Mouse (Mus musculus) lung, adult 2 months (tissue): ENCODE measurements around the gene Miga1.

Source experiments
- CTCF ChIP-seq: fragments of 200-500 bp; IDR thresholded peaks from 2 replicates; pipeline ENCODE4 v1.5.1; 2011; ENCODE audit warnings: mild to moderate bottlenecking, low read length, control low read depth; ENCODE audit not compliant: insufficient read depth
- POLR2A ChIP-seq: fragments of 200-500 bp; IDR thresholded peaks from 2 replicates; pipeline ENCODE4 v1.6.1; 2011; ENCODE audit warnings: low read depth, mild to moderate bottlenecking, control low read depth, low read length, borderline replicate concordance; ENCODE audit errors: extremely low read depth

- TF ChIP-seq CTCF: no peak
- TF ChIP-seq POLR2A: no peak
Observed at GRCm38 (mm10) chr3:152305971-152306370, 34.2 kb downstream of the Miga1 start.
